Mouse (Mus musculus) naive thymus-derived CD4-positive, alpha-beta T cell, adult 2 months (primary cell): ENCODE measurements around the gene Lmo3.

Experiments used
- DNase-seq: peaks from one replicate; pipeline ENCODE4 v3.0.0-alpha.2; 2011; ENCODE audit warnings: low read depth

The Lmo3 gene

GRCm38 (mm10) chr6:138422671-138423321 is 159.0 kb downstream of the Lmo3 start:
- no peak for DNase-seq

- DNase-seq = no peak
Observed at GRCm38 (mm10) chr6:138421931-138422531, 159.7 kb downstream of the Lmo3 start.

GRCm38 (mm10) chr6:138421191-138421613 is 160.6 kb downstream of the Lmo3 start:
- DNase-seq = no peak

- no peak for DNase-seq
Observed at GRCm38 (mm10) chr6:138420536-138420891, 161.3 kb downstream of the Lmo3 start.

- DNase-seq = no peak
Observed at GRCm38 (mm10) chr6:138419871-138420535, 161.8 kb downstream of the Lmo3 start.

GRCm38 (mm10) chr6:138412075-138412474 is 169.7 kb downstream of the Lmo3 start:
- no peak for DNase-seq

- DNase-seq = no peak
Observed at GRCm38 (mm10) chr6:138402031-138402430, 179.7 kb downstream of the Lmo3 start.

- DNase-seq = no peak
Observed at GRCm38 (mm10) chr6:138398836-138399235, 182.9 kb downstream of the Lmo3 start.

GRCm38 (mm10) chr6:138391085-138391484 is 190.7 kb downstream of the Lmo3 start:
- DNase-seq = no peak

- no peak for DNase-seq
Observed at GRCm38 (mm10) chr6:138388168-138388936, 193.4 kb downstream of the Lmo3 start.

- DNase-seq = no peak
Observed at GRCm38 (mm10) chr6:138383208-138383607, 198.6 kb downstream of the Lmo3 start.

- no peak for DNase-seq
Observed at GRCm38 (mm10) chr6:138371176-138371575, 210.6 kb downstream of the Lmo3 start.

GRCm38 (mm10) chr6:138364111-138364510 is 217.7 kb downstream of the Lmo3 start:
- no peak for DNase-seq

GRCm38 (mm10) chr6:138350587-138351345 is 231.0 kb downstream of the Lmo3 start:
- no peak for DNase-seq

- no peak for DNase-seq
Observed at GRCm38 (mm10) chr6:138346558-138346957, 235.2 kb downstream of the Lmo3 start.

- DNase-seq = no peak
Observed at GRCm38 (mm10) chr6:138335858-138336257, 245.9 kb downstream of the Lmo3 start.

GRCm38 (mm10) chr6:138333991-138334390 is 247.8 kb downstream of the Lmo3 start:
- DNase-seq = no peak

- no peak for DNase-seq
Observed at GRCm38 (mm10) chr6:138325744-138326400, 255.9 kb downstream of the Lmo3 start.

- no peak for DNase-seq
Observed at GRCm38 (mm10) chr6:138325145-138325544, 256.6 kb downstream of the Lmo3 start.

- no peak for DNase-seq
Observed at GRCm38 (mm10) chr6:138323325-138323724, 258.4 kb downstream of the Lmo3 start.

- DNase-seq = no peak
Observed at GRCm38 (mm10) chr6:138320190-138320737, 261.5 kb downstream of the Lmo3 start.
